Mouse (Mus musculus) T-cell, adult 2 months (primary cell): ENCODE measurements around the gene Cyct.

ENCODE experiments used
- DNase-seq: peaks from one replicate; pipeline ENCODE4 v3.0.0; 2022; ENCODE audit warnings: low spot score

The Cyct gene

GRCm38 (mm10) chr2:76360226-76360625, at the start of gene Cyct:
TSS of gene Cyct (minus strand) at chr2:76360450.
- DNase-seq, result no peak

- DNase-seq, result no peak
Measured at GRCm38 (mm10) chr2:76409986-76410385, 49.7 kb upstream of the Cyct start.

GRCm38 (mm10) chr2:76409526-76409925, 49.3 kb upstream of the Cyct start:
- DNase-seq, result no peak

GRCm38 (mm10) chr2:76406937-76407441, 46.7 kb upstream of the Cyct start:
- peak; percentile 14 for DNase-seq

GRCm38 (mm10) chr2:76406151-76406936, 46.1 kb upstream of the Cyct start, which contains the start of gene Osbpl6:
TSS of gene Osbpl6 (plus strand) at chr2:76406508.
- peak; percentile 15 for DNase-seq

GRCm38 (mm10) chr2:76405596-76406150, 45.4 kb upstream of the Cyct start:
- DNase-seq, result no peak

GRCm38 (mm10) chr2:76400178-76400577, 39.9 kb upstream of the Cyct start:
- no peak for DNase-seq

- DNase-seq, result no peak
Measured at GRCm38 (mm10) chr2:76386531-76386930, 26.3 kb upstream of the Cyct start.

- DNase-seq, result no peak
Measured at GRCm38 (mm10) chr2:76378646-76379045, 18.4 kb upstream of the Cyct start.

- DNase-seq, result no peak
Measured at GRCm38 (mm10) chr2:76374544-76375206, 14.4 kb upstream of the Cyct start.

GRCm38 (mm10) chr2:76372244-76372643, 12.0 kb upstream of the Cyct start:
- DNase-seq, result no peak

GRCm38 (mm10) chr2:76370656-76370922, 10.3 kb upstream of the Cyct start:
- no peak for DNase-seq

- peak; percentile 86 for DNase-seq
Measured at GRCm38 (mm10) chr2:76369821-76370655, 9.8 kb upstream of the Cyct start, which contains the start of gene Rbm45. TSS of gene Rbm45 (plus strand) at chr2:76369984.

- DNase-seq, result no peak
Measured at GRCm38 (mm10) chr2:76368861-76369660, 8.8 kb upstream of the Cyct start.

- peak; percentile 72 for DNase-seq
Measured at GRCm38 (mm10) chr2:76367188-76367922, 7.1 kb upstream of the Cyct start.

GRCm38 (mm10) chr2:76365811-76366210, 5.6 kb upstream of the Cyct start:
- no peak for DNase-seq

- no peak for DNase-seq
Measured at GRCm38 (mm10) chr2:76362111-76362510, 1.9 kb upstream of the Cyct start.

GRCm38 (mm10) chr2:76347839-76348238, 12.4 kb downstream of the Cyct start:
- no peak for DNase-seq

- no peak for DNase-seq
Measured at GRCm38 (mm10) chr2:76342146-76342545, 18.1 kb downstream of the Cyct start.
